Mouse (Mus musculus) ovary, postnatal 36 days (tissue): ENCODE data around the gene Fxyd6.
A peak's percentile ranks its signal among the peaks of the same experiment; 100 is the strongest.

ENCODE experiments used
- DNase-seq: peaks from one replicate; pipeline ENCODE4 v3.0.0; 2022; ENCODE audit warnings: low spot score, mixed read lengths

The Fxyd6 gene

GRCm38 (mm10) chr9:45412700-45413477 lies 42.9 kb downstream of the Fxyd6 start:
- no peak for DNase-seq

GRCm38 (mm10) chr9:45413478-45414140 lies 43.6 kb downstream of the Fxyd6 start:
- peak; percentile 23 for DNase-seq

GRCm38 (mm10) chr9:45415912-45416311 lies 45.9 kb downstream of the Fxyd6 start:
- DNase-seq: peak; percentile 38

GRCm38 (mm10) chr9:45417245-45417644 lies 47.3 kb downstream of the Fxyd6 start:
- peak; percentile 27 for DNase-seq

GRCm38 (mm10) chr9:45418252-45418651 lies 48.3 kb downstream of the Fxyd6 start:
- no peak for DNase-seq

GRCm38 (mm10) chr9:45421209-45421608 lies 51.2 kb downstream of the Fxyd6 start:
- DNase-seq: no peak

GRCm38 (mm10) chr9:45422761-45423298 lies 52.8 kb downstream of the Fxyd6 start:
- no peak for DNase-seq

- no peak for DNase-seq
Observed at GRCm38 (mm10) chr9:45426456-45426855, 56.5 kb downstream of the Fxyd6 start, which contains the start of gene Dscaml1. Gene Dscaml1, plus strand, starts transcription at chr9:45426628.

- DNase-seq: no peak
Observed at GRCm38 (mm10) chr9:45429392-45429791, 59.4 kb downstream of the Fxyd6 start.

- DNase-seq: no peak
Observed at GRCm38 (mm10) chr9:45429951-45430697, 60.1 kb downstream of the Fxyd6 start.

GRCm38 (mm10) chr9:45430698-45430959 lies 60.6 kb downstream of the Fxyd6 start:
- DNase-seq: no peak

GRCm38 (mm10) chr9:45431150-45431549 lies 61.2 kb downstream of the Fxyd6 start:
- no peak for DNase-seq

GRCm38 (mm10) chr9:45432639-45433038 lies 62.7 kb downstream of the Fxyd6 start:
- DNase-seq: no peak

- DNase-seq: no peak
Observed at GRCm38 (mm10) chr9:45433119-45433518, 63.1 kb downstream of the Fxyd6 start.

- DNase-seq: no peak
Observed at GRCm38 (mm10) chr9:45434171-45434570, 64.2 kb downstream of the Fxyd6 start.

- no peak for DNase-seq
Observed at GRCm38 (mm10) chr9:45439025-45439424, 69.0 kb downstream of the Fxyd6 start.

- no peak for DNase-seq
Observed at GRCm38 (mm10) chr9:45440083-45440784, 70.2 kb downstream of the Fxyd6 start.

GRCm38 (mm10) chr9:45444251-45444798 lies 74.3 kb downstream of the Fxyd6 start:
- DNase-seq: no peak
